Mouse (Mus musculus): ENCODE measurements around the gene Csnk1e. TPM values are rescaled to one million over a fixed set of nuclear protein-coding genes. Genes with fewer than 3 reads are reported as not detected.

Csnk1e gene
- polyA plus RNA-seq, 1 experiment from 2014 or later: 193 TPM

- H3K27me3 ChIP-seq (ENCODE audit: control insufficient read depth, insufficient read depth, low read length): no peaks in the 10 kb centered on the region
- H3K4me3 ChIP-seq (ENCODE audit: low read depth, low read length): no peak overlapping the region
- 58% methylated on average over 6 of the region's 6 CpGs for WGBS
- 0 out of 2 replicates have a peak overlapping the region, but pooled peaks have one; percentile 7 for H3K4me2 ChIP-seq (replicated peaks; ENCODE audit: low read depth, low read length)
- peaks cover 5% of the 10 kb centered on the region for H3K4me1 ChIP-seq (replicated peaks; ENCODE audit: control insufficient read depth, insufficient read depth, low read length)
- ATAC-seq (ENCODE audit: low FRiP score) (no peak), DNase-seq (ENCODE audit: low spot score) (no peak)
- no peak overlapping the region for H3K27ac ChIP-seq (ENCODE audit: low read depth, low read length)
- H3K36me3 ChIP-seq (ENCODE audit: control insufficient read depth, insufficient read depth, low read length): no peaks in the 10 kb centered on the region
- no peaks in the 10 kb centered on the region for H3K9me3 ChIP-seq (ENCODE audit: control insufficient read depth, low read length)
- peak overlapping the region; percentile 20; the same call in 1 of the 2 replicates for H3K9ac ChIP-seq (ENCODE audit: low read depth, low read length)
Observed at GRCm38 (mm10) chr15:79400134-79400974, 55.0 kb downstream of the Csnk1e start.

DNA sequence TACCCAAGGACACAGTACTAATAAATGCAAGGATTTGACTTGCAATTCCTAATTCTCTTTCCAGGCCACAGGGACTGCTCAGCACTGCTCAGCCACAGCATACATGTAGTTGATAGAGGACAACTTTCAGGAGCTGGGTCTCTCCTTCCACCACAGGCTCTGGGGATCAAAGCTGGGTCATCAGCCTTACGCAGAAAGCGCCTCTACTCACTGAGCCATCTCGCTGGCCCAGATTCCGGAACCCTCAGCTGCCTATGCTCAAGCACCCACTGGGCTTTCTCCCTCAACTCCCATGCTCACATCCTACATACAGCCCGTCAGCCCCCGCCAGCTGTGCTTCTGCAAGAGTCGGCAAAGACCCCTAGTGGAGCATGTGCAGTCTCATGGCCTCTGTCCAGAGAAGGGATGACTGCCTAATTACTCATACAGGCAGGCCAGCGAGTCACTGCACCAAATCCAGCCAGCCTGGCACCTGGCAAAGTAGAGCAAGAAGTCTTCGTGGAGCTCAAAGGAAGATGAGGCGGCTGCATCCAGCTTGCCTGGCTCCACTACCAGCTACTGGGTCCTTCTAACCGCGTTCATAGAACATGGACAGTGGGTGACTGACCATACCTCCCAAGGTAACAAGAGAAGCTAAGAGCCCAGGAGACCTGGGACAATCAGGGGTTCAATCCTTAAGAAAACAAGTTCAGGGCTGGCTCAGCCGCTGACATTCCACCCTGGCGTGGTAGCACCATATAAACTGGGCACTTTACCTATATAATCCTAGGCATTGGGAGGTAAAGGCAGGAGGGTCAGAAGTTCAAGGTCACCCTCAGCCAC lies 55.9 kb downstream of the Csnk1e start:
- 87% methylated on average over 14 of the region's 14 CpGs for WGBS
- Histone ChIP-seq H3K27me3 (ENCODE audit: control insufficient read depth, insufficient read depth, low read length) (no peaks in the 10 kb centered on the region), H3K9me3 (ENCODE audit: control insufficient read depth, low read length) (no peaks in the 10 kb centered on the region), H3K9ac (ENCODE audit: low read depth, low read length) (no peak overlapping the region), H3K27ac (ENCODE audit: low read depth, low read length) (no peak overlapping the region), H3K36me3 (ENCODE audit: control insufficient read depth, insufficient read depth, low read length) (no peaks in the 10 kb centered on the region), H3K4me1 (replicated peaks; ENCODE audit: control insufficient read depth, insufficient read depth, low read length) (peaks cover 5% of the 10 kb centered on the region), H3K4me2 (replicated peaks; ENCODE audit: low read depth, low read length) (no peak overlapping the region), H3K4me3 (ENCODE audit: low read depth, low read length) (no peak overlapping the region)
- ATAC-seq (ENCODE audit: low FRiP score) (no peak), DNase-seq (ENCODE audit: low spot score) (no peak)

- Histone ChIP-seq H3K9me3 (ENCODE audit: control insufficient read depth, low read length) (no peaks in the 10 kb centered on the region), H3K27me3 (ENCODE audit: control insufficient read depth, insufficient read depth, low read length) (no peaks in the 10 kb centered on the region), H3K4me1 (replicated peaks; ENCODE audit: control insufficient read depth, insufficient read depth, low read length) (peaks cover 7% of the 10 kb centered on the region; the same call in 1 of the 2 replicates), H3K36me3 (ENCODE audit: control insufficient read depth, insufficient read depth, low read length) (no peaks in the 10 kb centered on the region), H3K4me3 (ENCODE audit: low read depth, low read length) (no peak overlapping the region), H3K4me2 (replicated peaks; ENCODE audit: low read depth, low read length) (no peak overlapping the region), H3K9ac (ENCODE audit: low read depth, low read length) (no peak overlapping the region), H3K27ac (ENCODE audit: low read depth, low read length) (no peak overlapping the region)
- WGBS: 86% methylated on average over 11 of the region's 11 CpGs
- no peak for ATAC-seq (ENCODE audit: low FRiP score)
- DNase-seq (ENCODE audit: low spot score): no peak
Observed at GRCm38 (mm10) chr15:79396736-79397135, 58.6 kb downstream of the Csnk1e start.

DNA sequence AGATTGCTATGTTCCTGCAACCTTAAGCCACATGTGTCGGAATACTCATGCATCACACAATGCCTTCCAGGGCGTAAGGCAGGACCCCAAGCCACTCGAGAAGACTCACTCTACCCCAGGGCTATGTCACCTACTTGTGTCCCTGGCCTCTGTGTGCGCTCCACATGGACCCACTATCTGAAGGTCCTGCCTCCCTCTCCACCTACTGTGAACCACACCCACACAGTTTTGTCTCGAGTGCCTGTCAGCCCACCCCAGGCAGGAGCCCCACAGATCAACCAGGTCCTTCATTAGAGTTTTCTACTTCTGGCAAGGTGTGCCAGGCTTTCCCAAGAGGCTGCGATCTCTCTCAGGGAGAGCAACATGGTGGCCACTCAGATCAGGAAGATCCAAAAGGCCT lies 60.1 kb downstream of the Csnk1e start:
- ATAC-seq (ENCODE audit: low FRiP score) (no peak), DNase-seq (ENCODE audit: low spot score) (no peak)
- H3K4me3 ChIP-seq (ENCODE audit: low read depth, low read length): no peak overlapping the region
- 84% methylated on average over 6 of the region's 6 CpGs for WGBS
- no peak overlapping the region for H3K9ac ChIP-seq (ENCODE audit: low read depth, low read length)
- no peak overlapping the region for H3K27ac ChIP-seq (ENCODE audit: low read depth, low read length)
- no peaks in the 10 kb centered on the region for H3K9me3 ChIP-seq (ENCODE audit: control insufficient read depth, low read length)
- H3K4me2 ChIP-seq (replicated peaks; ENCODE audit: low read depth, low read length): no peak overlapping the region
- no peaks in the 10 kb centered on the region for H3K27me3 ChIP-seq (ENCODE audit: control insufficient read depth, insufficient read depth, low read length)
- H3K4me1 ChIP-seq (replicated peaks; ENCODE audit: control insufficient read depth, insufficient read depth, low read length): peaks cover 5% of the 10 kb centered on the region; the same call in 1 of the 2 replicates
- no peaks in the 10 kb centered on the region for H3K36me3 ChIP-seq (ENCODE audit: control insufficient read depth, insufficient read depth, low read length)

DNA sequence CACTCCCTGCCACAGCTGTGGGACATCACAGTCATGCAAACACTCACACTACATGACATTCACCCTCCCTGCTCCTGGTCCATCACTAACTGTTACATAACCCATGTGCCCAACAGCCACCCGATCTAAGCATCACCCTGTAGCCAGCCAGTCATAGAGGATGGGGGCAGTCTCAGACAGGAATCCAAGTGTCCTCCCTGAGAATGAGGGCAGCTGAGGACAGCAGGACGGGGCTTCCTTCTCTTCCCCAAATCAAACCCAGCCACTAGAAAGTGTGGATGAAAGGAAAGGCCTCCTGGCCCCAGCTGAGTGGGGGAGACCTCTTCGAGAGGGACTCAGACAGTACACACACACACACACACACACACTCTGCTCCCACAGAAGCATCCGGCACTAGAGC lies 60.5 kb downstream of the Csnk1e start:
- Histone ChIP-seq H3K4me3 (ENCODE audit: low read depth, low read length) (no peak overlapping the region), H3K4me1 (replicated peaks; ENCODE audit: control insufficient read depth, insufficient read depth, low read length) (peaks cover 5% of the 10 kb centered on the region; the same call in 1 of the 2 replicates), H3K9ac (ENCODE audit: low read depth, low read length) (no peak overlapping the region), H3K27ac (ENCODE audit: low read depth, low read length) (no peak overlapping the region), H3K4me2 (replicated peaks; ENCODE audit: low read depth, low read length) (no peak overlapping the region), H3K9me3 (ENCODE audit: control insufficient read depth, low read length) (no peaks in the 10 kb centered on the region), H3K27me3 (ENCODE audit: control insufficient read depth, insufficient read depth, low read length) (no peaks in the 10 kb centered on the region), H3K36me3 (ENCODE audit: control insufficient read depth, insufficient read depth, low read length) (no peaks in the 10 kb centered on the region)
- DNase-seq (ENCODE audit: low spot score) (no peak), ATAC-seq (ENCODE audit: low FRiP score) (no peak)
- WGBS: 90% methylated on average over 4 of the region's 4 CpGs

GRCm38 (mm10) chr15:79393101-79393500 lies 62.3 kb downstream of the Csnk1e start:
- H3K36me3 ChIP-seq (ENCODE audit: control insufficient read depth, insufficient read depth, low read length): no peaks in the 10 kb centered on the region
- WGBS: 79% methylated on average over 6 of the region's 6 CpGs

DNA sequence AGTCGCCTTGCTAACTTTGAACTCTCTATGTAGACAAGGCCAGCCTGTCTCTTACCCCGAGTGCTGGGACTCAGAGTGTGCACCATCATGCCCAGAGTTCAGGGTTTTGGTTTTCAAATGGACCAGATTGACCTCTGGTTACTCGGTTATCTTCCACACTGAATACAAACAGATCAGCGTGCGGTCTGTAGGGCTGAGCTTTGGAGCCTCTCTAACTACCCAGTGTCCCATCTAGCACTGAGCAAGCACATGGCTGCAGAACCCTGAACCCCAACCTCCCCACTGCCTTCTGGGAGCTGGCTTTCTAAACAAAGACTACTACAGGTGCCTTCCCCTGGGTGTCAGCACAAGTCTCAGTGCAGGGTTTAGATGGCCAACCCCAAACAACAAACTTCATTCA lies 62.8 kb downstream of the Csnk1e start:
- no peaks in the 10 kb centered on the region for H3K9me3 ChIP-seq (ENCODE audit: control insufficient read depth, low read length)
- no peak for ATAC-seq (ENCODE audit: low FRiP score)
- peaks cover 5% of the 10 kb centered on the region; the same call in 1 of the 2 replicates for H3K4me1 ChIP-seq (replicated peaks; ENCODE audit: control insufficient read depth, insufficient read depth, low read length)
- no peak overlapping the region for H3K4me2 ChIP-seq (replicated peaks; ENCODE audit: low read depth, low read length)
- H3K36me3 ChIP-seq (ENCODE audit: control insufficient read depth, insufficient read depth, low read length): no peaks in the 10 kb centered on the region
- H3K27ac ChIP-seq (ENCODE audit: low read depth, low read length): no peak overlapping the region
- no peak overlapping the region for H3K4me3 ChIP-seq (ENCODE audit: low read depth, low read length)
- DNase-seq (ENCODE audit: low spot score): no peak
- no peaks in the 10 kb centered on the region for H3K27me3 ChIP-seq (ENCODE audit: control insufficient read depth, insufficient read depth, low read length)
- H3K9ac ChIP-seq (ENCODE audit: low read depth, low read length): no peak overlapping the region
- 88% methylated on average over 5 of the region's 5 CpGs for WGBS

More at GRCm38 (mm10) chr15:79393101-79393500, 62.3 kb downstream of the Csnk1e start:
- Histone ChIP-seq H3K9ac (ENCODE audit: low read depth, low read length) (no peak overlapping the region), H3K27ac (ENCODE audit: low read depth, low read length) (no peak overlapping the region), H3K4me3 (ENCODE audit: low read depth, low read length) (no peak overlapping the region), H3K4me1 (replicated peaks; ENCODE audit: control insufficient read depth, insufficient read depth, low read length) (peaks cover 5% of the 10 kb centered on the region; the same call in 1 of the 2 replicates), H3K9me3 (ENCODE audit: control insufficient read depth, low read length) (no peaks in the 10 kb centered on the region), H3K27me3 (ENCODE audit: control insufficient read depth, insufficient read depth, low read length) (no peaks in the 10 kb centered on the region), H3K4me2 (replicated peaks; ENCODE audit: low read depth, low read length) (no peak overlapping the region)
- DNase-seq (ENCODE audit: low spot score) (no peak), ATAC-seq (ENCODE audit: low FRiP score) (no peak)

DNA sequence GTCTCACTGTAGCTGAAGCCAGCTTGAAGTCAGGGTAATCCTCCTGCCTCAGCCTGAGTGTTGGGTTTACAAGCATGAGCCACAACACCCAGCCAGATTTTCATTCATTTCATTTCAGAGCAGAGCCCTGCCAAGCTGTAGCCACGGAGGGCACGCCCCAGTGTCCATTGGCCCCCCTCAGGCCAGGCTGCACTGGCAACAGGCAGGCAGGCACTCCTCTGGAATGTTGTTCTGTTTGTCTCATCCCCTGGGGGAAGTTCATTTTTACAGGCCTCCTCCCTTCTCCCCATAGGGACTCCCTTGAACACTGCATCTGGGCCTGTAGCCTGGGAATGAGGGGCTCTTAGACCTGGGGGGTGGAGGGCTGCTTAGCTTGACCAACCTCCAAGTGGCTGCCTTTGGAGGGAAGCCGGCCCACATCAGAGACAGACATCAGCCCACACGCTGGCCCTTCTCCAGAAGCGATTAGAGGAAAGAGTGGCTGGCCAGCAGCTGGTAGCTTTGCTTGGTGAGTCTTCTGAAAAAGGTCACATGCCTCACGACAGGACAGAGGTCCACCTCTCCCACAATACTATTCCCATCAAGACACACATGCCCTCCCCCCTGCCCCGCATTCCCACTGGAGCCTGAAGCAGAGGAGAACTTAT lies 63.8 kb downstream of the Csnk1e start:
- Histone ChIP-seq H3K4me1 (replicated peaks; ENCODE audit: control insufficient read depth, insufficient read depth, low read length) (peaks cover 5% of the 10 kb centered on the region; the same call in 1 of the 2 replicates), H3K27ac (ENCODE audit: low read depth, low read length) (no peak overlapping the region)
- WGBS: 55% methylated on average over 7 of the region's 7 CpGs

More for the DNA sequence above, 63.8 kb downstream of the Csnk1e start:
- no peak overlapping the region for H3K9ac ChIP-seq (ENCODE audit: low read depth, low read length)
- H3K4me3 ChIP-seq (ENCODE audit: low read depth, low read length): no peak overlapping the region
- H3K27me3 ChIP-seq (ENCODE audit: control insufficient read depth, insufficient read depth, low read length): no peaks in the 10 kb centered on the region
- no peak for ATAC-seq (ENCODE audit: low FRiP score)
- no peaks in the 10 kb centered on the region for H3K36me3 ChIP-seq (ENCODE audit: control insufficient read depth, insufficient read depth, low read length)
- H3K9me3 ChIP-seq (ENCODE audit: control insufficient read depth, low read length): no peaks in the 10 kb centered on the region
- no peak overlapping the region for H3K4me2 ChIP-seq (replicated peaks; ENCODE audit: low read depth, low read length)
- DNase-seq (ENCODE audit: low spot score): no peak

All from hindbrain, embryonic 11.5 days (tissue).